Mouse (Mus musculus) megakaryocyte, embryonic 14.5 days (primary cell): ENCODE results near the gene Tmem143. TPM values are rescaled to one million over a fixed set of nuclear protein-coding genes. Genes with fewer than 3 reads are reported as not detected.
"Not testable (repeated sequence)": the region's sequence is repeated elsewhere in the genome, so short reads cannot be mapped to it uniquely, and the experiment has no call there.

Source experiments
- H3K27me3 ChIP-seq: replicated peaks from 2 replicates; pipeline ENCODE3; 2012; ENCODE audit warnings: inconsistent platforms
- H3K36me3 ChIP-seq: replicated peaks from 2 replicates; pipeline ENCODE3; 2012; ENCODE audit warnings: low read length, inconsistent platforms, mixed read lengths
- H3K4me1 ChIP-seq: 2 replicates; pipeline ENCODE4 v1.6.1; 2012; ENCODE audit warnings: inconsistent platforms
- H3K4me3 ChIP-seq: replicated peaks from 2 replicates; pipeline ENCODE3; 2012; ENCODE audit warnings: moderate library complexity, mild to moderate bottlenecking, inconsistent platforms
- H3K9me3 ChIP-seq: 2 replicates; pipeline ENCODE4 v1.6.1; 2012; ENCODE audit warnings: inconsistent platforms
- FLI1 ChIP-seq: IDR thresholded peaks from 2 replicates; pipeline ENCODE4 v1.6.1; 2012; ENCODE audit warnings: low read length, inconsistent platforms, mixed read lengths
- GATA1 ChIP-seq: IDR thresholded peaks from 3 replicates; pipeline ENCODE4 v1.6.1; 2012; ENCODE audit warnings: mixed read lengths, low read length, inconsistent platforms, borderline replicate concordance
- polyA plus RNA-seq: library from polyadenylated mRNA; stranded (reverse); fragments of >175 nt; gene quantifications from 2 replicates; pipeline ENCODE4 v1.2.3, GENCODE M21; 2012; ENCODE audit warnings: low replicate concordance; ENCODE audit not compliant: insufficient read depth

Gene Tmem143
- polyA plus RNA-seq, 1 experiment = 32.5 TPM

- H3K4me1 ChIP-seq = peaks cover 71% of the 10 kb centered on the region
- TF ChIP-seq GATA1 (no peak), FLI1 (no peak)
- H3K9me3 ChIP-seq = no peaks in the 10 kb centered on the region
- H3K27me3 ChIP-seq = peaks cover 86% of the 10 kb centered on the region
- no peak overlapping the region for H3K4me3 ChIP-seq
- no peaks in the 10 kb centered on the region for H3K36me3 ChIP-seq
Observed at GRCm38 (mm10) chr7:45867871-45868270, 28.9 kb upstream of the Tmem143 start.

DNA sequence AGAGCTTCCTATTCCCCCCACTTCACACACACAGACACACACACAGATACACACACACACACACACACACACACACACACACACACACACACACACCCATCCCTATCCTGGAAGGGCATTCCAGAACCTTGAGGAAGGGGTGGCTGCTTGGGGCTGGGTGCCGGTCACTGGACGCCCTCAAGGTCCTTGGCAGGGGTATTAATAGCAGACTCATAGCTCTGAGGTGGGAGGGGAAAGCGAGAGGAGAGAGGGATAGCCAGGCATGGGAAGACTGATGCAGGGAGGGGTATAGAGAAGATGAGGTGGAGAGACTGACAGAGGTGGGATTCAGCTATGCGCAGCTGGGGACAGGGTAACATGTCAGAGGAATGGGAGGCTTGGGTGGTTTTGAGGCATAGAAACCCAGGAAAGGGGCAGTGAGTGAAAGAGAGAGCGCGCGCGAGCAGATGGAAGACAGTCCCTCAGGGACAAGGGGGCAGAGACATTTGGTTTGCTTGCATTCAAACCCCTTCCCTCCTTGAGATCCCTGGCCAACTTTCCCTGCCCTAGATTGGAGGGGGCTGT is 27.6 kb upstream of the Tmem143 start:
- Histone ChIP-seq H3K9me3 (no peaks in the 10 kb centered on the region), H3K27me3 (peaks cover 78% of the 10 kb centered on the region), H3K4me1 (peaks cover 65% of the 10 kb centered on the region), H3K4me3 (no peak overlapping the region), H3K36me3 (peaks cover 6% of the 10 kb centered on the region)
- TF ChIP-seq GATA1 (no peak), FLI1 (no peak)

GRCm38 (mm10) chr7:45869787-45870186 is 27.0 kb upstream of the Tmem143 start:
- Histone ChIP-seq H3K9me3 (no peaks in the 10 kb centered on the region), H3K27me3 (peaks cover 73% of the 10 kb centered on the region), H3K36me3 (peaks cover 12% of the 10 kb centered on the region), H3K4me1 (peaks cover 65% of the 10 kb centered on the region), H3K4me3 (peak overlapping the region; percentile 53)
- TF ChIP-seq FLI1 (no peak), GATA1 (no peak)

GRCm38 (mm10) chr7:45870282-45871058 is 26.3 kb upstream of the Tmem143 start:
- Histone ChIP-seq H3K4me1 (peaks cover 69% of the 10 kb centered on the region), H3K4me3 (peak overlapping the region; percentile 79), H3K27me3 (peaks cover 66% of the 10 kb centered on the region), H3K9me3 (no peaks in the 10 kb centered on the region), H3K36me3 (peaks cover 19% of the 10 kb centered on the region)
- TF ChIP-seq GATA1 (no peak), FLI1 (no peak)

- TF ChIP-seq FLI1 (no peak), GATA1 (no peak)
- H3K9me3 ChIP-seq = no peaks in the 10 kb centered on the region
- H3K27me3 ChIP-seq = peaks cover 45% of the 10 kb centered on the region
- peaks cover 41% of the 10 kb centered on the region for H3K36me3 ChIP-seq
- peaks cover 58% of the 10 kb centered on the region for H3K4me1 ChIP-seq
- peak within 1 kb of the TSS; percentile 94 for H3K4me3 ChIP-seq
Observed at GRCm38 (mm10) chr7:45872624-45873023, 24.1 kb upstream of the Tmem143 start, which contains the start of gene Kdelr1. Gene Kdelr1, plus strand, starts transcription at chr7:45872772.

GRCm38 (mm10) chr7:45873061-45873947 is 23.4 kb upstream of the Tmem143 start:
- TF ChIP-seq GATA1 = no peak
- TF ChIP-seq FLI1 = no peak
- peaks cover 54% of the 10 kb centered on the region for H3K4me1 ChIP-seq
- peak overlapping the region; percentile 94 for H3K4me3 ChIP-seq
- peaks cover 46% of the 10 kb centered on the region for H3K36me3 ChIP-seq
- H3K27me3 ChIP-seq = peaks cover 38% of the 10 kb centered on the region
- H3K9me3 ChIP-seq = no peaks in the 10 kb centered on the region

- Histone ChIP-seq H3K27me3 (peaks cover 2% of the 10 kb centered on the region), H3K36me3 (peaks cover 81% of the 10 kb centered on the region), H3K4me3 (no peak overlapping the region), H3K9me3 (0 out of 2 replicates have a peak, but pooled peaks cover 3% of the 10 kb centered on the region), H3K4me1 (peaks cover 33% of the 10 kb centered on the region)
- no peak for TF ChIP-seq FLI1
Observed at GRCm38 (mm10) chr7:45876895-45877294, 19.8 kb upstream of the Tmem143 start.

DNA sequence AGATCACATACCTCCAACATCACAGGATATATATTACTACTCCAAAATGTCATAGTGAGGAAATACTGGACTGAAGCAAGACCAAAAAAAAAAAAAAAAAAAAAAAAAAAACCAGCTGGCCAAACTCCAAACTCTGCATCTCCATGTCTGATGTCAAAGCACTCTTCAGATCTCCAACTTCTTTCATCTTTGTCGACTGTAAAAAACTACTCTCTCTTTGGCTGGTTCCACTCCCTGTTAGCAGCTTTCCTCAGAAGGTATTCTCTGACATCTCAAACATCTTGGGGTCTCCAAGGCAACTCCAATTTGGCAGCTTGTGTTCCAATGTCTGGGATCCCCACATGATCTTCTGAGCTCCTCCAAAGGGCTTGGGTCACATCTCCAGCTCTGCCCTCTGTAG is 18.5 kb upstream of the Tmem143 start, which contains the start of gene Grin2d:
TSS of gene Grin2d (minus strand) at position 101 of the 400 bp plus-strand sequence.
- H3K27me3 ChIP-seq, H3K9me3 ChIP-seq, H3K4me3 ChIP-seq: not testable (repeated sequence)
- Histone ChIP-seq H3K4me1 (peaks cover 33% of the 10 kb centered on the region), H3K36me3 (peaks cover 94% of the 10 kb centered on the region)

DNA sequence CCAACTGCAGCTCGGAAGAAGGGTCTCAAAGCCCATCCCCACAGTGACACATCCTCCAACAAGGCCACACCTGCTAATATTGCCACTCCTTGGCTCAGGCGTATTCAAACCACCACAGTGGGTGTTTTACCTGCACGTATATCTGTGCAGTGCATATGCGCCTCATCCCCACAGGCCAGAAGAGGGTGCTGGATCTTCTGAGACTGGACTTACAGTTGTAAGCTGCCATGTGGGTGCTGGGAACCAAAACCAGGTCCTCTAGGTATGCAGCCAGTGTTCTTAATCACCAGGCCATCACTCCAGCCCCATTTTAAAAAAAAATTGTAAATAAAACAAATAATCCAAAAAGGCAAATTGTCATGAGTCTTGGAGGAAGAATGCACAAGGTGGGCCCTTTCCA is 16.2 kb upstream of the Tmem143 start:
- H3K9me3 ChIP-seq = 0 out of 2 replicates have a peak, but pooled peaks cover 3% of the 10 kb centered on the region
- H3K4me1 ChIP-seq = peaks cover 14% of the 10 kb centered on the region
- TF ChIP-seq GATA1 (no peak), FLI1 (no peak)
- no peak overlapping the region for H3K4me3 ChIP-seq
- no peaks in the 10 kb centered on the region for H3K27me3 ChIP-seq
- H3K36me3 ChIP-seq = peaks cover 97% of the 10 kb centered on the region

DNA sequence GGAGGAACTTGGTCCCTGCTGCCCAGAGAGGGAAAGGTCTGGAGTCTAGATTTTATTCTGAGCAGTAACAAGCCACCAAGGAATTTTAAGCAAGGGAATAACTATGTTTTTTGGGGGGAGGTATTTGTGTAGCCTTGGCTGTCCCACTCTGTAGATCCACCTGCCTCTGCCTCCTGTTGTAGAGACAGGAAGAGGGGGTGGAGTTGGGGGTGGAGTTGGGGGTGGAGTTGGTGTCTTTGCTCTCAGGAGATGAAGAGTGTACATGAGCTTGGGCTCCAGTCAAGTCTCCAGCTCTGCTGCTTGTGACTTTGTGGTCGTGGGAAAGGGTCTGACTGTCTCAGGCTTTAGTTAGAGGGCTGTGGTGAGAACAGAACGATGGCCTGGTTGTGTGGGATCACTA is 15.7 kb upstream of the Tmem143 start:
- 0 out of 2 replicates have a peak, but pooled peaks cover 3% of the 10 kb centered on the region for H3K9me3 ChIP-seq
- TF ChIP-seq GATA1 = no peak
- no peak for TF ChIP-seq FLI1
- H3K36me3 ChIP-seq = peaks cover 97% of the 10 kb centered on the region
- H3K27me3 ChIP-seq = no peaks in the 10 kb centered on the region
- H3K4me1 ChIP-seq = peaks cover 11% of the 10 kb centered on the region; the same call in 1 of the 2 replicates
- no peak overlapping the region for H3K4me3 ChIP-seq
